Mouse (Mus musculus) bone marrow, adult 2 months (tissue): ENCODE data around the gene Ampd3.

Experiments used
- CTCF ChIP-seq: fragments of 200-500 bp; IDR thresholded peaks from 2 replicates; pipeline ENCODE4 v1.5.1; 2011; ENCODE audit warnings: low read length, control low read depth; ENCODE audit not compliant: control insufficient read depth, insufficient read depth
- POLR2A ChIP-seq: fragments of 200-500 bp; IDR thresholded peaks from 2 replicates; pipeline ENCODE4 v1.6.1; 2011; ENCODE audit warnings: low read depth, mild to moderate bottlenecking, control low read depth, low read length, borderline replicate concordance; ENCODE audit not compliant: control insufficient read depth

DNA sequence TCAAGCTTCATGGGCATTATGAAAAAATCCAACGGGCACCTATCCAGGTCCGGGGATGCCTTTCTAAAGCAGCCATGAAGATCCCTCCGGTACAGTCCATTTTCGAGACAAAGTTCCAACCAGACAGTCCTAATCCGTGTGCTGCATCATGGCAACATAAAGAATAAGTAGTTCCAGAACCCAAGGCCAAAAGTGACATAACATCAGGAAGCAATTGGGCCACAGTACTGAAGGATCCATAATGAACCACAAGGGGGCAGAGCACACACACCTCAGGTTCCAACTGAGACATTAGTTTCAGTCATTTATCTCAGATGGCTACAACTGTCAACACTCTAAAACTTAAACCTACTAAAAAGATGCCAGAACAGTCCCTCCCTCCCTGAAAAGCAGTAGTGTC lies 48.0 kb downstream of the Ampd3 start:
- TF ChIP-seq POLR2A (no peak), CTCF (peak; percentile 35; the same call in 1 of the 2 replicates)
